Mouse (Mus musculus) midbrain, embryonic 10.5 days (tissue): ENCODE data around the gene Dnah8. TPM values are rescaled to one million over a fixed set of nuclear protein-coding genes. Genes with fewer than 3 reads are reported as not detected.

Experiments used
- DNase-seq: peaks from one replicate; pipeline ENCODE4 v3.0.0-alpha.2; 2017; ENCODE audit warnings: low spot score
- H3K27ac ChIP-seq: fragments of 300-500 bp; sonication (generic); replicated peaks from 2 replicates; pipeline ENCODE4 v1.5.1; 2016; ENCODE audit warnings: mild to moderate bottlenecking
- H3K27me3 ChIP-seq: fragments of 300-500 bp; sonication (generic); 2 replicates; pipeline ENCODE4 v1.6.1; 2016; ENCODE audit warnings: low read depth, mild to moderate bottlenecking; ENCODE audit not compliant: poor library complexity, severe bottlenecking
- H3K36me3 ChIP-seq: fragments of 300-500 bp; sonication (generic); 2 replicates; pipeline ENCODE4 v1.6.1; 2016; ENCODE audit warnings: mild to moderate bottlenecking, moderate library complexity
- H3K4me1 ChIP-seq: fragments of 300-500 bp; sonication (generic); 2 replicates; pipeline ENCODE4 v1.6.1; 2016
- H3K4me3 ChIP-seq: fragments of 300-500 bp; sonication (generic); 2 replicates; pipeline ENCODE4 v1.5.1; 2016; ENCODE audit warnings: mild to moderate bottlenecking, moderate library complexity
- H3K9me3 ChIP-seq: fragments of 300-500 bp; sonication (generic); replicated peaks from 2 replicates; pipeline ENCODE4 v1.6.1; 2016; ENCODE audit warnings: mild to moderate bottlenecking
- WGBS: fragments of 180-500 bp; shearing (Covaris S2); methylation state at CpG from one replicate; pipeline ENCODE4 v1.1.7; 2016; 5-methylcytosine and 5-hydroxymethylcytosine counted together
- polyA plus RNA-seq: library from polyadenylated mRNA; unstranded; fragments of >200 nt; fragmentation: Nextera tagmentation; extraction: Ambion mirVana; gene quantifications from 2 replicates; pipeline ENCODE4 v1.2.1, GENCODE M21; 2016

Dnah8 gene
- polyA plus RNA-seq, 1 experiment from 2014 or later: 1.1 TPM

- WGBS: 73% methylated on average over 2 of the region's 2 CpGs
- Histone ChIP-seq H3K4me1 (peaks cover 23% of the 10 kb centered on the region), H3K36me3 (no peaks in the 10 kb centered on the region), H3K27ac (no peak overlapping the region), H3K9me3 (no peaks in the 10 kb centered on the region), H3K4me3 (no peak overlapping the region), H3K27me3 (no peaks in the 10 kb centered on the region)
- DNase-seq: no peak
Measured at GRCm38 (mm10) chr17:30638996-30639395, 14.8 kb downstream of the Dnah8 start.

DNA sequence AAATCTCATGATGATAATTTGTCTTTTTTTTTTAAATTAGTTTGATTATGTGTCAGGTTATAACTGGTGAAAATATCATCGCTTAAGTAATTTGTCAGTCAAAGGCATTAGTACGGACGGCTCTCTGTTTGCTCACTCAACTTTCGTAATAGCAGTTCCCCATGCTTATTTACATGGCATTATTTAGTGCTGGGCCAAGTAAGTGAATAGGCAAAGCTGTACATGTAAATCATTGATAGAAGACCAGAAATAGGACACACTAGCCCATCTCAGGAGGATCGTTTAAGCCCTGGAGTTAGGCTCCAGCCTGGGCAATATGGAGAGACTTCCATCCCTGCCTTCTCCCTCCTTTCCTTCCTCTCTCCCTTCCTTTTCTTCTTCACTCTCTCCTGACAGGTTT lies 16.7 kb downstream of the Dnah8 start:
- H3K36me3 ChIP-seq: no peaks in the 10 kb centered on the region
- no peak overlapping the region for H3K27ac ChIP-seq
- no peak for DNase-seq
- no peak overlapping the region for H3K4me3 ChIP-seq
- WGBS: 96% methylated on average over 5 of the region's 5 CpGs
- H3K4me1 ChIP-seq: peaks cover 17% of the 10 kb centered on the region
- no peaks in the 10 kb centered on the region for H3K9me3 ChIP-seq
- H3K27me3 ChIP-seq: no peaks in the 10 kb centered on the region

GRCm38 (mm10) chr17:30648770-30649169 lies 24.6 kb downstream of the Dnah8 start:
- Histone ChIP-seq H3K4me3 (no peak overlapping the region), H3K27ac (no peak overlapping the region), H3K9me3 (peaks cover 9% of the 10 kb centered on the region; the same call in 1 of the 2 replicates), H3K27me3 (no peaks in the 10 kb centered on the region), H3K4me1 (no peaks in the 10 kb centered on the region), H3K36me3 (no peaks in the 10 kb centered on the region)
- WGBS: 91% methylated on average over 3 of the region's 3 CpGs
- DNase-seq: no peak

GRCm38 (mm10) chr17:30653010-30653409 lies 28.9 kb downstream of the Dnah8 start:
- Histone ChIP-seq H3K4me1 (0 out of 2 replicates have a peak, but pooled peaks cover 2% of the 10 kb centered on the region), H3K36me3 (no peaks in the 10 kb centered on the region), H3K4me3 (no peak overlapping the region), H3K27me3 (no peaks in the 10 kb centered on the region), H3K27ac (no peak overlapping the region), H3K9me3 (peaks cover 9% of the 10 kb centered on the region; the same call in 1 of the 2 replicates)
- DNase-seq: no peak
- WGBS: 93% methylated on average over 6 of the region's 6 CpGs

DNA sequence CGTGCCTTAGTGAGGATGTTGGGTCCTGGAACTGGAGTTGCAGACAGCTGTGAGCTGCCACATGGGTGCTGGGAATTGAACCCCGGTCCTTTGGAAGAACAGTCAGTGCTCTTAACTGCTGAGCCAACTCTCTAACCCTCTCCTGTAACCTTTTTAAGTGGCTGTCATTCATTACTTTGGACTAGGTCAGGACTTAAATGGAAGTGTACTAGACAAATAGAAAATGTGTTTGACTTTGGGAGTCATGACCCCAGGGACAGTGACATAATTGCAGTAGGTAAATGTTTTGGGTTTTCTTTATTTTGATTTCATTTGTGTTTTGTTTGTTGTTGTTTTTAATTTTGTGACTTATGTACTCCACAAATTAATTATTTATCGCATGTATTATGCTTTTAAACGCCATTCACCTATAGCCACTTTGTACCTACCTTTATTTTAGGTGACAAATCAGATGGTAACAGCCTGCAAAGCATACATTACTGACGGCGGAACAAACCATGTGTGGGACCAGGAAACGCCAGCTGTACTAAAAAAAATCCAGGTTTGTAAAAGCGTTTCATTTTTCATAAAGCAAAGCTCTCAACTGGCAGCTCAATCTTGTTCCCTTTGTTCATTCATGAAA lies 33.5 kb downstream of the Dnah8 start:
- no peak for DNase-seq
- WGBS: 67% methylated on average over 8 of the region's 8 CpGs
- Histone ChIP-seq H3K27me3 (no peaks in the 10 kb centered on the region), H3K9me3 (0 out of 2 replicates have a peak, but pooled peaks cover 4% of the 10 kb centered on the region), H3K27ac (peak overlapping the region; percentile 59), H3K4me3 (peak overlapping the region; percentile 49), H3K4me1 (0 out of 2 replicates have a peak, but pooled peaks cover 6% of the 10 kb centered on the region), H3K36me3 (no peaks in the 10 kb centered on the region)

DNA sequence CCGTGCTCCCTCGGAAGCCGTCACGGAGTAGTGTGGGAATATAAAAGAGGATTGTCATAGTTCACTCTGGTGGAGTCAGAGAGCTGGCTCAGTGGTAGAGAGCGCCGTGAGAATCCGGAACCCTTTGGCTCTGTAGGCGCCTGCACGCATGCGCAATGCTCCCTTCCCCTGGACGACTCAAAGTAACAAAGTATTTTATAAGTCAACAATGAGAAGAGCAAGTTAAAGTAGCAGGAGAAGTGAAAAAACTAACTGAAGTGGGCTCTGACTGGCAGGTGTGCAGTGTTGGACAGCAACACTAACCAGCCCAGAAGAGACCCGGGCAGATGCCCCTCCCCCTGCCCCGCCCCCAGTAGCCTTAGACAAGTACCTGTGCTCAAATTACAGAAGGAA lies 34.0 kb downstream of the Dnah8 start:
- WGBS: 14% methylated on average over 13 of the region's 13 CpGs
- Histone ChIP-seq H3K27ac (peak overlapping the region; percentile 59), H3K36me3 (no peaks in the 10 kb centered on the region), H3K4me1 (0 out of 2 replicates have a peak, but pooled peaks cover 6% of the 10 kb centered on the region), H3K9me3 (no peaks in the 10 kb centered on the region), H3K27me3 (no peaks in the 10 kb centered on the region), H3K4me3 (peak overlapping the region; percentile 49)
- peak; percentile 53 for DNase-seq

DNA sequence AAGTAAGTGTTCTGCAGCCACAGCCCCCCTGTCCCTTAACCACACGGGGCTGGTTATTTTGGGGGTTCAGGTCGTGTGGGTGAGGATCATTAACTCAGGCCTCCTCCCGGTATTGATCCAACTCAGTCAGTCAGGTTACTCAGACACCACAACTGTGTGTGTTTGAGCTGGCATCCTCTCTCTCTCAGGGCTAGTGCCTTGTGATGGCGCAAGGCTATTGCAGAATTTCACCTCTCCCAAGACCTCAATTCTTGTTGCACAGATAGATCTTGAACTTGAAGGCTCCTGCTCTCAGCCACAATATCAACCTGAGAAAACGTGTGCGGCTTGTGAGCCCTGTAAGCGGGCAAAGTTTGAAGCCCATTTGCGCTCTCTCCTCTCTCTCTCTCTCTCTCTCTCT lies 38.0 kb downstream of the Dnah8 start:
- DNase-seq: no peak
- H3K27me3 ChIP-seq: no peaks in the 10 kb centered on the region
- 0 out of 2 replicates have a peak, but pooled peaks cover 6% of the 10 kb centered on the region for H3K4me1 ChIP-seq
- H3K27ac ChIP-seq: no peak overlapping the region
- no peaks in the 10 kb centered on the region for H3K36me3 ChIP-seq
- WGBS: 76% methylated on average over 8 of the region's 8 CpGs
- no peak overlapping the region for H3K4me3 ChIP-seq
- peaks cover 6% of the 10 kb centered on the region for H3K9me3 ChIP-seq

- DNase-seq: no peak
- no peak overlapping the region for H3K27ac ChIP-seq
- H3K36me3 ChIP-seq: no peaks in the 10 kb centered on the region
- H3K27me3 ChIP-seq: no peaks in the 10 kb centered on the region
- 94% methylated on average over 8 of the region's 8 CpGs for WGBS
- H3K4me3 ChIP-seq: no peak overlapping the region
- peaks cover 6% of the 10 kb centered on the region for H3K9me3 ChIP-seq
- H3K4me1 ChIP-seq: 0 out of 2 replicates have a peak, but pooled peaks cover 3% of the 10 kb centered on the region
Measured at GRCm38 (mm10) chr17:30663170-30663569, 39.0 kb downstream of the Dnah8 start.

- Histone ChIP-seq H3K9me3 (peaks cover 6% of the 10 kb centered on the region), H3K4me3 (no peak overlapping the region), H3K27ac (no peak overlapping the region), H3K27me3 (no peaks in the 10 kb centered on the region), H3K36me3 (no peaks in the 10 kb centered on the region), H3K4me1 (no peaks in the 10 kb centered on the region)
- no peak for DNase-seq
- 72% methylated on average over 5 of the region's 5 CpGs for WGBS
Measured at GRCm38 (mm10) chr17:30664856-30665255, 40.7 kb downstream of the Dnah8 start.

DNA sequence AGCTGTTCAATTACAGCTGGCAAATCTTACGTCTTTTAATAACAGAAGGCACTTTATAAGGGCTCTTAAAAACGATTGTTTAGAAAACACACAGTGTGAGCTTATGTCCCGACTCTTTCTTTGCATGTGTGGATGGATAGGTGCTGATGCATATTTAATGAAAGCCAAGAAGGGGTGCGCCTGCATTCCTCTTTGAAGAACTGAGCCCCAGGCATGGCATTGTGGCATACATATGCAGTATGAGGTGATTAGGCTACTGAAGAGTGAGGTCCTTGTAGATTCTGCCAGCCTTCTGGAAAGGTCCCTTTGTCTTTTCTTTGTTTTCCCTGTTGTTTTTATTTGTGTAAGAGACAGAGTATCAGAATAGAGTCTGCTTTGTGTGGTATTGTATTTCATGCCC lies 48.4 kb downstream of the Dnah8 start:
- Histone ChIP-seq H3K4me3 (no peak overlapping the region), H3K36me3 (no peaks in the 10 kb centered on the region), H3K27ac (no peak overlapping the region), H3K27me3 (no peaks in the 10 kb centered on the region), H3K4me1 (no peaks in the 10 kb centered on the region; the same call in 1 of the 2 replicates), H3K9me3 (no peaks in the 10 kb centered on the region)
- 82% methylated on average over 4 of the region's 4 CpGs for WGBS
- no peak for DNase-seq

DNA sequence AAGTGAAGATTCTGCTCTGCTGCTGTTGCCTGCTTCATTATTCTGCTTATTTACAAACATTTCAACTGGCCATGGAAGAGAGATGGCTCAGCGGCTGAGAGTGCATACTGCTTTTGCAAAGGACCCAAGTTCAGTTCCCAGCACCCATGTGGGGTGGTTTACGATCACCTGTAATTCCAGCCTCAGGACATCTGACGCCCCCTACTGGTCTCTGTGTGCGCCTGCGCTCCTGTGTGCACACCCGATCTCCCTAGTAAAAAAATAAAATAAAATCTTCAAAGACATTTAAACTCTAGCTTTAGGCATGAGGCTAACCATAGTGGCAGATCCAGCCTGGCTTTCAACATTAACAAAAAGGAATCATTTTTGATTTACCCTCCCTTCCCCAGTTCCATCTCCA lies 48.9 kb downstream of the Dnah8 start:
- H3K27me3 ChIP-seq: no peaks in the 10 kb centered on the region
- H3K4me3 ChIP-seq: no peak overlapping the region
- 88% methylated on average over 6 of the region's 6 CpGs for WGBS

DNA sequence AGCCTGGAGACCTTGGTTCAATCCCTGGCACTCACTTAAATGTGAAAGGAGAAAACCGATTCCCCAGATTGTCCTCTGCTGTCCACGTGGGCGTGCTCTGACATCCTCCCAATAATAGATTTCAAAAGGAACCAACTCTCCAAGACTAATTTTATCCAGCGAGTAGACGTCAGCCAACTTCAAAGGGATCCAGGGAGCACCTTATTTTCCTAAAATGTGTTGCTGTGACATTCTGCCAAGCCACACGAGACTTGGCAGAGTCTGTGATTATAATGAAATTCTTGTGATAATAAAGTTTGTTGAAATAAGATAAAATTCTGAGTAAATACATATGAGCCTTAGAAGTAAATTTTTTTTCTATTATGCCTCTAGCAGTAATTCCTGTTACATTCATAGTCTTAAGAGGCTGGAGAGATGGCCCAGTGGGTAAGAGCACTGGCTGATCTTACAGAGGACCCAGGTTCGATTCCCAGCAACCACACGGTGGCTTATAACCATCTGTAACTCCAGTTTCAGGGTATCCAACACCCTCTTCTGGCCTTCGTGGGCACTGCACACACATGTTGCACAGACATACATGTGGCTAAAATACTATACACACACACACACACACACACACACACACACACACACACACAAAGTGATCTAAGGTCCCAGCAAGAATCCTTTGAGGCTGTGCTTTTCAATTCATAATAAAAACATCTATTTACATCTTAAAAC lies 51.0 kb downstream of the Dnah8 start:
- Histone ChIP-seq H3K36me3 (no peaks in the 10 kb centered on the region), H3K27ac (no peak overlapping the region), H3K4me1 (no peaks in the 10 kb centered on the region; the same call in 1 of the 2 replicates), H3K9me3 (no peaks in the 10 kb centered on the region), H3K27me3 (no peaks in the 10 kb centered on the region), H3K4me3 (no peak overlapping the region)
- DNase-seq: no peak
- 91% methylated on average over 9 of the region's 9 CpGs for WGBS

More for the DNA sequence above, 48.9 kb downstream of the Dnah8 start:
- DNase-seq: no peak
- Histone ChIP-seq H3K9me3 (no peaks in the 10 kb centered on the region), H3K36me3 (no peaks in the 10 kb centered on the region), H3K27ac (no peak overlapping the region), H3K4me1 (no peaks in the 10 kb centered on the region; the same call in 1 of the 2 replicates)

DNA sequence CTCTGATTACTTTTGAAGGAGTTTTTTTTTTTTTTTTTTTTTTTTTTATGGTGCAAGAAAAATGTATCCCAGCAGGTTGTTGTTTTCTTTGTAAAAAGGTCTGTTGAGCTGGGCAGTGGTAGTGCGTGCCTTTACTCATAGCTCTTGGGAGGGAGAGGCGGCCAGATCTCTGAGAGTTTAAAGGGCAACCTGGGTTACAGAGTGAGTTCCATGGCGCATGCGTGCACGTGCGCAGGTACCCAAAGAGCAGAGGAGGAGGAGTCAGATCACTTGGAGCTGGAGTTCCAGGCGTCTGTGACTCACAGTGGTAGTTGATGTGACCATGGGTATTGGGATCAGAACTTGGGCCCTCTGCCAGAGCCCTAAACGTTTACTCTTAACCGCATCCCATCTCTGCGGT lies 54.4 kb downstream of the Dnah8 start:
- Histone ChIP-seq H3K27me3 (no peaks in the 10 kb centered on the region), H3K36me3 (no peaks in the 10 kb centered on the region), H3K4me3 (no peak overlapping the region), H3K4me1 (no peaks in the 10 kb centered on the region; the same call in 1 of the 2 replicates), H3K9me3 (no peaks in the 10 kb centered on the region), H3K27ac (no peak overlapping the region)
- no peak for DNase-seq
- WGBS: 94% methylated on average over 10 of the region's 10 CpGs
